Mouse (Mus musculus) heart, adult 8-10 months (tissue): Measurements from ENCODE around the gene Ntrk3. TPM values are rescaled to one million over a fixed set of nuclear protein-coding genes. Genes with fewer than 3 reads are reported as not detected.

Source experiments
- DNase-seq: peaks from one replicate; pipeline ENCODE4 v3.0.0; 2022; ENCODE audit warnings: low spot score
- total RNA-seq, 4 experiments: library from RNA; stranded (reverse); gene quantifications; 2 replicates each; pipeline ENCODE4 v1.2.4; 2022

Ntrk3 gene
- total RNA-seq, 4 experiments from 2014 or later: 1.1 to 1.6 (median 1.2) TPM

- DNase-seq: no peak
These were observed 360.9 kb downstream of the Ntrk3 start for GRCm38 (mm10) chr7:78376875-78377274.

DNA sequence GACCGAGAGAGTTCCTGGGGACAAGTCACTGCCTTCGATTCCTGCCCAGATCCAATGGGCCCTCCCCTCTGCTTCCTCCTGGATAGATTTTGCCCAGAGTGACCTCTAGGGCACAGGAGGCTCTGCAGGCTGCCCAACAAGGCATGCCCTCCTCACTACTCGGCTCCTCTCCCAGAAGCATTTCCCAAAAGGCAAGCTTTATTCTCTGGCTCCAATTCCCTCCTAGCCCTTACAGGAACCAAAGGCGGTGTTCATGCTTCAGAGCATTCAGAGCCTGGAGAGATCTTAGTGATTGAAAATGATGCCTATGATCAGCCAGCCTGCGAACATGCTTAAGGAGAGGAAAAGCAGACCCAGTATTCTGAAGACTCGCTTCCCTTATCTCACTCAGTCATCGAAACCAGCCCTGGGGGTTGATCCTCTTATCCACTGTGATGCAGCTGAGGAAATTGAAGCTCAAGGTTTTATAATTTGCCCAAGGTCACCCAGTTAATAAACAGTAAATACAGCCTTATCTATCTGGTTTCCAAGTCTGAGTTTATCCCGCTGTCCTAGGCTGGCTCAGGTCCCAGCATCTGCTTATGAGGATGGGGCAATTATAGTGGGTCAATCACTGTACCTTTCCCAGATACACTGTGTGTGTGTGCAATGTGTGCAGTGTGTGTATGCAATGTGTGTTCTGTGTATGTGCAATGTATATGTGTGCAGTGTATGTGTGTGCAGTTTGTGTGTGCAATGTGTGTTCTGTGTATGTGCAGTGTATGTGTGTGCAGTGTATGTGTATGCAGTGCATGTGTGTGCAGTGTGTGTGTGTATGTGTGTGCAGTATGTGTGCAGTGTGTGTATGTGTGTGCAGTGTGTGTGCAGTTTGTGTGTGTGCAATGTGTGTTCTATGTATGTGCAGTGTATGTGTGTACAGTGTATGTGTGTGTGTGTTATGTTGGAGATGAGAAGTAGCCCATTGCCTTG lies 376.2 kb downstream of the Ntrk3 start:
- DNase-seq: no peak

GRCm38 (mm10) chr7:78347464-78347863 lies 390.3 kb downstream of the Ntrk3 start:
- no peak for DNase-seq

GRCm38 (mm10) chr7:78333422-78333821 lies 404.4 kb downstream of the Ntrk3 start:
- DNase-seq: no peak

- DNase-seq: no peak
These were observed 409.5 kb downstream of the Ntrk3 start for GRCm38 (mm10) chr7:78328301-78328700.

DNA sequence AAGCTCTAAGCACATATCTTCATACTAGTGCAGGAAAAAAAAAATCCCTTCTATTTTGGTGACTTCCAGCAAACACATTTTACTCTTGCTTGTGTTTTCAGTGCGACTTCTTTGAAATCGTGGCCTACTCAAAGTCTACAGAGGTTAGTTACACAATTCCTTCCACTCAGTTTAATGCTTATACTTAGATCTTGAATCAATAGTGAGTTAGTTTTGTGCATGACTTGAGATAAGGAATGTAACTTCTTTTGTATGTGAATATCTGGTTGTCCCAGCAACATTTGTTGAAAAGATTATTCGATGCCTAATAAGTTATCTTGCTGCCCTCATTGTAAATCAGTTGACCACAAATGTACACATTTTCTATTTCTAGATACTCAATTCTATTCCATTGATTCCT lies 411.6 kb downstream of the Ntrk3 start:
- no peak for DNase-seq

- no peak for DNase-seq
These were observed 419.2 kb downstream of the Ntrk3 start for GRCm38 (mm10) chr7:78318640-78319039.

- no peak for DNase-seq
These were observed 432.0 kb downstream of the Ntrk3 start for GRCm38 (mm10) chr7:78305770-78306169.

- DNase-seq: no peak
These were observed 432.8 kb downstream of the Ntrk3 start for GRCm38 (mm10) chr7:78305029-78305428.

- no peak for DNase-seq
These were observed 440.5 kb downstream of the Ntrk3 start for GRCm38 (mm10) chr7:78297290-78297689.

- DNase-seq: no peak
These were observed 443.5 kb downstream of the Ntrk3 start for GRCm38 (mm10) chr7:78294322-78294721.

- no peak for DNase-seq
These were observed 447.6 kb downstream of the Ntrk3 start for GRCm38 (mm10) chr7:78290186-78290585.

DNA sequence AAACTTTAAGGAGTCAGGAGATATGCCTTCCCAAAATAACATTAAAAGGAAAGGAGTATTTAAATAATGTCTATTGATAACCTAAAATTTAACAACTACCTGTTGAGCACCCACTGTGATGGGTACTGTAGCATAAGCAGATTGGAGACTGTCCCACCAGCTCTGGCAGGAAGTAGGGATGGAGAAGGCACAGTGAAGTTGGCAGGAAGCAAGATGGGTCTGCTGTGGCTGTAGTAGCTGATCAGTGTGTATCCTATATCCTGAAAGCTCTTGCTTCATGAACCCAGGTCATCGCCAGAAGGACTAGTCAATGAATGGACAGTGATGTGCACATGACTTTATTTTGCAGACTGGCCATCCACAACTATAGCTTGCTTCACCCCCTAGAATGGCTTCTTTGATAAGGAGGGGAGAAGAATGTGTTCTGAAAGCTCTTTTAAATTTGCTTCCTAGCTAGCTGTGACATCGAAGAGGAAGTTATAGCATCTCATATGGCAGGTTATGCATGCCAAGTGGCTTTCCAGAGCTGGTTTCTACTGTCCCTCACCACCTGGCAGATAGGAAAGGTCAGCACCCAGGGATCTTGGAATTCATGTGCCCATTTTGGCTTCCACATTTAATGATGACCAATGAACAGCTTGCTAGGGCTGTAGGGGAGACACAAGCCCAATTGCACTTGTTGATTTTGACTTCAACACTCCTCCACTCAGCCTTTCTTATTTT lies 451.1 kb downstream of the Ntrk3 start:
- no peak for DNase-seq

DNA sequence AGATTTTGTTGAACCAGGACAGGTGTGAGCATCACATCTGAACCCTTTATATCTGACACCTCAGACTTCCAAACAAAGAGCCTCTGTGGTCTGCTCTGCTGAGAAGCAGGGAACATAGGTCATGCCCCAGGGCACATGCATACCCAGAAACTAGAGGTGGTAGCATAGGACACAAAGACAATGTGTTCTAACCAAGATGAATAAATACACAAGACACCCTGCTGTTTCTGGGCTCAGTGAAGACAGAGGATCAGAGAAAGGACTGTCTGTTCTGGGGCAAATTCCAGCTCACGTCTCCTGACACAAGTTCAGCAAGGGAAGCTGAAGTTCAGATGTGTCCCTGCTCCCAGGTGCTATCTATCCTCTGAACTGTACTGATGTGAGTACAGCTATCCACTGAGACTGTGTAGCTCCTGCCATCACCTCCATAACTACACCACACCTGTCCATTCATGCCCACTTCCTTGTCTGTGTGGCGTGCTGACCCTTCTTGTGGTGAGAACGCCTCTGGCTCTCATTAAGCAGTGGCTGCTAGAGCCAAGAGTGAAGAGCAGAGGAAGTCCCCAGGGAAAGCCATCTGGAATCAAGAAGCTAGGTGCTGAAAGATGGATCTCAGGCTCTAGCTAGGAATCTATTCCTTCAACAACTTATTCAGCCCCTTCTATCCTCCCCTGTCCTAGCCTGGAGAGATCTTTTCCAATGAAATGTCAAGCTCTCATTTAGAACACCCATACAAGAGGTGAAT lies 468.1 kb downstream of the Ntrk3 start:
- DNase-seq: no peak

DNA sequence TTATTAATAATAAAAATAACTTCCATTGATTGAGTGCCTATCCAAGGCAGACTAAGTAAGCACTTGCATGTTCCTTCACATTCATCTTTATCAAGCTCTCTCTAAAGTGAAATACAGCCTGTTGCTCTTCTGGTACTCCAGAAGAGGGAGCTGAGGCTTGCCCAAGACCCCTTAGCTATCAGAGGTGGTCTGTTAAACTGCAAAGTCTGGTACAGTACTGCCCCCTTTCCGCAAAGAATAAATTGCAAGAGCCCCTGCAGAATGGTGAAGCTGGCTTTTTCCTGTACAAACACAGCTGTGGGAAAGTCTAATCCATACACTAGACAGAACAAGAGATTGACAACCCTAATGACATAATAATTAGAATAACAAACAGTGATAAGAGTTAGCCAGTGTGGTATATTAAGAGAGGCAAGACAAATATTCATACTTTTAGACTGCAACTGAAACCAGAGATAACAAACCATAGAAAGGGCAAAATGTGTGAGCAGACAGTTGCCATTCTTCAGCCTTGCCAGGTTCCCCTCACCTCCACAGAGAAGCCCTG lies 470.3 kb downstream of the Ntrk3 start:
- no peak for DNase-seq

DNA sequence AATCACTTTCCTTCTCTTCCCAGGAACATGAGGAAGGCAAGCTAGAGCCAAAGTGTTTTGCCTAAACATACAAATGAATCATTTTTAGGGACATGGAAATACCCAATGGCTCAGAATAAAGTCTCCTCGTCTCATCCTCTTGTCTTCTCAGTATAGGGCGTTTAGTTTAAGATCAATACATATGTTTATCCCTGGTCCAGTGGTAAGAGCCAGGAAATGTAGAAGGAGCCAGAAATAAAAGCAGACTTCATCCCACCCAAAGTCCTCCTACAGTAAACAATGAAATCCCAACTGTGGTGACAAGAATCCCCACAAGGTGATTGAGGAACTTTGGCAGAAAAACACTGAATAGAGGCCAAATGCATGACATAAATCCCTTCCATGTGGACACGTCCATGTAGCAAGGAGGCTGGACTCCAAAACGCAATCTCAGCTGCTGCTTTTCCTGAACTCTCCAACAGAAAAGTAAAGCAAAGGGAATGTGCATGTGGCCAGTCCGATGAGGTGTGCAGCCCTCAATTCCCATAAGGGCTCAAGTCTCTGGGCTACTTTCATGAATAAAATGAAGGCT lies 473.3 kb downstream of the Ntrk3 start:
- no peak for DNase-seq

DNA sequence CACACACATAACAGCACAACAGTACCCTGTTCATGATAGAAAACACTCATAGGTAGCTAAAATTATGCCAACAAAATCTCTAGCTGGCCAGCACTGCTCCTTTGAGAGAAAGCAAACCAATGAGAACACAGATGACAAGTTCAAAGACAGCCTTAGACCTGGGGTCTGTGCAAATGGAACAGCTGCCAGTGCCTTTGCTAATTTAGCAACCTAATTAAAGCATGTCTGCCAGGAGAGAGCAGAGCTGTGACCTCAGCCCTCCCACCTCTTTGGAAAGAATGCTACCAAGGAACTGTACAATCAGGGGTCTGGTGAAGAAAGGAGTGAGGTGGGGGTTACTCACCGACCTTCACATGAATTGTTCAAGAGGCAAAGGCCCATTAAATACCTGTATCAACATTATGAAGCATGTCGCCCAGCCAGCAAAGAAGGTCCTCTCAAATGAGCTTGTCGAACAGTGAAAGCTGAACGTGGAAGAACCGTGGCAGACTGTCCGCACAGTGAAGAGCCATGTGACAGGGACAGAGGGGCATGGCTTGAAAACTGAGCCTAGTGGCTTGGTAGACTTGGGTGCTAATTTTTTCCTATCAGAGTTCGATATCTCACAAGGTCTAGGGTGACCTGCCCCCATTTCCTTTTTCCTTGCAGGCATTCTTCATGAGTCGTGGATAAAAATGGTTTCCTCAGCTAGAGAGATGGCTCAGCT lies 476.2 kb downstream of the Ntrk3 start:
- no peak for DNase-seq

GRCm38 (mm10) chr7:78258151-78258550 lies 479.7 kb downstream of the Ntrk3 start:
- no peak for DNase-seq

DNA sequence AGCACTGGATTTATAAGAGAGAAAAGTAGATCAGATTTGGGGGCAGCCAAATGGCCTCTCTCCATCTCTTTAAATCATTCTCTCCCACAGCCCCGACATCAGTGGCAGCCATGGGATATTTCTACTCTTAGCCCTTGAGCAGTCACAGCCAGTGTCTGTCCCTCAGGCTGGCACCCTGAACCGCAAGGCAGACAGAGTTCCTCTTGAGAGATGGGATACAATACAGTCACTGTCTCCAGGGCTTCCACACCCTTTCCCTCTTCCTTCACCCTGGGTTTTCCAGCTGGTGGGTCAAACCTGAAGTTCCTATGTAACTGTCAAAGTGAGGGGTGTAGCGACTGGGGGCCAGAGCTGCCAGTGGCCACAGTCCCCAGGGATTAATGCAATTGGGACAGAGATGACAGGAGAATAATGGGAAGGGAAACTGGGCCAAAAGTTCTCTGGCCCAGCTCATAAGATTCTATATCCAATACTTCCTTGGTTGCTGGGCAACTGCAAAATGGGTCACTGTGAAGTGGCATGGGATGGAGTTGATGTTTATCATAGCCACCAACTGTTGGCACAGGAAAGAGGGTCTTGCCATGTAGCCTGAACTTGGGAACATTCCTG lies 483.9 kb downstream of the Ntrk3 start:
- no peak for DNase-seq

DNA sequence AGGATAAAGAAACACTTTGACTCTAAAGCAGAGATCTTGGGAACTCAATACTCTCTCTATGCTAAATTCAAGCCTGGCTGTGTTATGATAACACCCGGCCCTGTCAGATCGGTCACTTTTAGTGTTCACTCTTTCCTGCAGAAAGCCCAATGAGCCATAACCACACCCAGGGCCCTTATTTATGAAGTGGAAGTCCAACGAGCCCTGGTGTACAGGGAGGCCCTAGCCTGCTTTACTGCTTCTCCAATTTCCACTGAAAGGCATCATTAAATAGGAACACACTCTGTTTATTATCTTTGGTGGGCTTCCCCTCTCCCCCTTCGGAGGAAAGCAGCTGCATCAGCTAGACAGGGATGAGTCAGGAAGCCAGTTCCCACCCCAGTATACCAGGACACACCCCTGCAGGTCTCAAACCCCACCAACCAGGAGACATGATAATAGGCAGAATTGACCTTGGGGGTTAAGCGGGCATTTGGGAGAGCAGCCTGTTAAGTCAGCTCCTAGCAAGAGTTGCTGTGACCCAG lies 489.6 kb downstream of the Ntrk3 start:
- DNase-seq: no peak
